Mouse (Mus musculus): ENCODE data around the gene Rnf13. TPM values are rescaled to one million over a fixed set of nuclear protein-coding genes. Genes with fewer than 3 reads are reported as not detected.
A peak's percentile ranks its signal among the peaks of the same experiment; 100 is the strongest.
"Not testable (repeated sequence)": the region's sequence is repeated elsewhere in the genome, so short reads cannot be mapped to it uniquely, and the experiment has no call there.

Gene Rnf13
- 10 to 100 TPM; 61.4 to 67.8 TPM for total RNA-seq (2021)

- intact Hi-C loops (cut with DNase I), result loop anchor here (5.0 kb wide), 1 partner anchor 47 kb away; no protein-coding TSS in a partner anchor
- peak; percentile 95 for DNase-seq (ENCODE audit: low spot score)
Measured at GRCm38 (mm10) chr3:57735511-57736370, at the start of gene Rnf13. Gene Rnf13, plus strand, starts transcription at chr3:57736062.

GRCm38 (mm10) chr3:57691772-57692171, 44.1 kb upstream of the Rnf13 start:
- DNase-seq (ENCODE audit: low spot score), result no peak
- intact Hi-C loops (cut with DNase I), result no loop called here

GRCm38 (mm10) chr3:57692719-57693118, 43.1 kb upstream of the Rnf13 start, which contains the start of gene Ankub1:
Gene Ankub1, minus strand, starts transcription at chr3:57692799.
- intact Hi-C loops (cut with DNase I), result no loop called here

GRCm38 (mm10) chr3:57696249-57696648, 39.6 kb upstream of the Rnf13 start:
- intact Hi-C loops (cut with DNase I), result no loop called here
- DNase-seq (ENCODE audit: low spot score), result no peak

More at GRCm38 (mm10) chr3:57692719-57693118, 43.1 kb upstream of the Rnf13 start, which contains the start of gene Ankub1:
- DNase-seq (ENCODE audit: low spot score), result no peak

GRCm38 (mm10) chr3:57696779-57697178, 39.1 kb upstream of the Rnf13 start:
- intact Hi-C loops (cut with DNase I), result no loop called here
- DNase-seq (ENCODE audit: low spot score), result no peak

GRCm38 (mm10) chr3:57714151-57714550, 21.7 kb upstream of the Rnf13 start:
- DNase-seq (ENCODE audit: low spot score), result no peak
- intact Hi-C loops (cut with DNase I), result no loop called here

GRCm38 (mm10) chr3:57732206-57732915, 3.5 kb upstream of the Rnf13 start:
- intact Hi-C loops (cut with DNase I), result loop anchor here (5.0 kb wide), 1 partner anchor 65 kb away; no protein-coding TSS in a partner anchor
- no peak for DNase-seq (ENCODE audit: low spot score)

GRCm38 (mm10) chr3:57736419-57737095, 695 bp downstream of the Rnf13 start:
- DNase-seq (ENCODE audit: low spot score), result no peak
- intact Hi-C loops (cut with DNase I), result loop anchor here (5.0 kb wide), 1 partner anchor 46 kb away; no protein-coding TSS in a partner anchor

- DNase-seq (ENCODE audit: low spot score), result no peak
- intact Hi-C loops (cut with DNase I), result loop anchor here (5.0 kb wide), 1 partner anchor 42 kb away; no protein-coding TSS in a partner anchor
Measured at GRCm38 (mm10) chr3:57739830-57740229, 4.0 kb downstream of the Rnf13 start.

- no peak for DNase-seq (ENCODE audit: low spot score)
- intact Hi-C loops (cut with DNase I), result no loop called here
Measured at GRCm38 (mm10) chr3:57748576-57749267, 12.9 kb downstream of the Rnf13 start.

GRCm38 (mm10) chr3:57776915-57777314, 41.1 kb downstream of the Rnf13 start:
- no peak for DNase-seq (ENCODE audit: low spot score)
- intact Hi-C loops (cut with DNase I), result no loop called here

GRCm38 (mm10) chr3:57788472-57788871, 52.6 kb downstream of the Rnf13 start:
- intact Hi-C loops (cut with DNase I), result no loop called here
- no peak for DNase-seq (ENCODE audit: low spot score)

- intact Hi-C loops (cut with DNase I), result no loop called here
- DNase-seq (ENCODE audit: low spot score), result no peak
Measured at GRCm38 (mm10) chr3:57789005-57789962, 53.4 kb downstream of the Rnf13 start.

- DNase-seq (ENCODE audit: low spot score), result no peak
- intact Hi-C loops (cut with DNase I), result no loop called here
Measured at GRCm38 (mm10) chr3:57791104-57791503, 55.2 kb downstream of the Rnf13 start.

GRCm38 (mm10) chr3:57795071-57795470, 59.2 kb downstream of the Rnf13 start:
- DNase-seq (ENCODE audit: low spot score), result not testable (repeated sequence)

GRCm38 (mm10) chr3:57815447-57815846, 79.6 kb downstream of the Rnf13 start:
- no peak for DNase-seq (ENCODE audit: low spot score)
- intact Hi-C loops (cut with DNase I), result loop anchor here (2.0 kb wide), 1 partner anchor 149 kb away; no protein-coding TSS in a partner anchor

More at GRCm38 (mm10) chr3:57795071-57795470, 59.2 kb downstream of the Rnf13 start:
- intact Hi-C loops (cut with DNase I), result not testable (repeated sequence)

GRCm38 (mm10) chr3:57825866-57826265, 90.0 kb downstream of the Rnf13 start:
- intact Hi-C loops (cut with DNase I), result no loop called here
- DNase-seq (ENCODE audit: low spot score), result no peak

- intact Hi-C loops (cut with DNase I), result no loop called here
- no peak for DNase-seq (ENCODE audit: low spot score)
Measured at GRCm38 (mm10) chr3:57833585-57833984, 97.7 kb downstream of the Rnf13 start.
